8 mouse cellular contexts compared by ENCODE assay signal in the genomic region with DNA sequence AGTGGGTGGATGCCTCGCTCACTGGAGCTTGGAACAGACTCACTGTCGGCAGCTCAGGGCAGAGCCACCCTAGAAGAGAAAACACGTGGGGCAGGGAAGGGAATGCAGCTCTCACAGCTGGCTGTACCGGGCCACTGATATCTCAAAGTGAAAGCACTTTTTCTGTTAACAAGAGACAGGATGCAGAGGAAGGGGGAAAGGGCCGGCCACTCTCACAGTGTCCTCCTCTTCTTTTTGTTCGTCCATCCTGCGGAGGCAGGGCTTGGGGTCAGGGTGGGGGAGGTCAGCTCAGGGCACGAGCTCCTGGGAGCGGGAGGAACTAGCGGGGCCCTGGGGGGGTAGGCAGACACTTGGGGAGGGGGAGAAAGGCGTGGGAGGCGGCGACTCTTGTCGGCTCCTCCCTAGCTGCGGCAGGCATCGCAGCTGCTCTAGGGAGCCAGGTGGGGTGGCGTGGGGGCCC.
A peak's percentile ranks its signal among the peaks of the same experiment; 100 is the strongest.
DNase-seq lines count a peak whose midpoint lies in the region; ATAC-seq and TF ChIP-seq lines count a peak whose summit lies in the region.

No protein-coding gene starts in this region.

- DNase-seq in cerebellum, adult 2 months = no peak
- no peak for DNase-seq in cerebellum, postnatal 36 days
- DNase-seq in embryo, embryonic 9.5 days (ENCODE audit: extremely low spot score) = peak; percentile 38
- DNase-seq in heart, postnatal 36 days = peak; percentile 20
- peak; percentile 36 for DNase-seq in limb, embryonic 10.5 days (ENCODE audit: low spot score)
- DNase-seq in mesoderm, embryonic 11.5 days (ENCODE audit: low read depth, low spot score) = peak; percentile 13
- DNase-seq in frontal cortex, postnatal 14 days (ENCODE audit: low spot score in 2 of 2) = no peak

- intact Hi-C loops in heart, postnatal 36 days (cut with DNase I) = no loop called here

- no peak for TF ChIP-seq POLR2A in cerebellum, adult 2 months (IDR thresholded peaks at IDR 0.05; ENCODE audit: borderline replicate concordance, insufficient read depth, low read length)

- no peak overlapping the region for H3K27ac ChIP-seq in cerebellum, adult 2 months (ENCODE audit: insufficient read depth, low read length)
- H3K27ac ChIP-seq in limb, embryonic 10.5 days = peak overlapping the region; percentile 50; the same call in 1 of the 2 replicates
- H3K27ac ChIP-seq in stomach, embryonic 15.5 days = no peak overlapping the region

- H3K4me1 ChIP-seq in cerebellum, adult 2 months (ENCODE audit: control insufficient read depth, insufficient read depth, low read length) = peaks cover 3% of the 10 kb centered on the region
- peaks cover 5% of the 10 kb centered on the region; the same call in 1 of the 2 replicates for H3K4me1 ChIP-seq in limb, embryonic 10.5 days
- H3K4me1 ChIP-seq in stomach, embryonic 15.5 days = no peaks in the 10 kb centered on the region

- H3K27me3 ChIP-seq in cerebellum, adult 2 months (ENCODE audit: control insufficient read depth, insufficient read depth, low read length) = no peaks in the 10 kb centered on the region
- H3K27me3 ChIP-seq in limb, embryonic 10.5 days (ENCODE audit: low read depth, poor library complexity, severe bottlenecking) = no peaks in the 10 kb centered on the region
- no peaks in the 10 kb centered on the region for H3K27me3 ChIP-seq in stomach, embryonic 15.5 days (replicated peaks)

- ATAC-seq in stomach, embryonic 15.5 days (ENCODE audit: insufficient read depth, low FRiP score, low read depth) = peak; percentile 65; the same call in 1 of the 2 replicates

- no peak overlapping the region for H3K9ac ChIP-seq in stomach, embryonic 15.5 days

- 7% methylated on average over 17 of the region's 17 CpGs for WGBS in cerebellum, adult 2 months
- WGBS in limb, embryonic 10.5 days = 49% methylated on average over 17 of the region's 17 CpGs
- 33% methylated on average over 16 of the region's 17 CpGs for WGBS in stomach, embryonic 15.5 days

- H3K4me2 ChIP-seq in stomach, embryonic 15.5 days = peak overlapping the region; percentile 68

- peak overlapping the region; percentile 49 for H3K4me3 ChIP-seq in cerebellum, adult 2 months (replicated peaks; ENCODE audit: insufficient read depth, low read depth, low read length)
- H3K4me3 ChIP-seq in limb, embryonic 10.5 days = peak overlapping the region; percentile 42
- H3K4me3 ChIP-seq in stomach, embryonic 15.5 days (replicated peaks) = peak overlapping the region; percentile 45

- no peaks in the 10 kb centered on the region for H3K9me3 ChIP-seq in limb, embryonic 10.5 days (replicated peaks)
- no peaks in the 10 kb centered on the region for H3K9me3 ChIP-seq in stomach, embryonic 15.5 days

- TF ChIP-seq CTCF in cerebellum, adult 2 months (IDR thresholded peaks at IDR 0.05; ENCODE audit: borderline replicate concordance, insufficient read depth, low read depth, low read length) = no peak

- 0 out of 2 replicates have a peak, but pooled peaks cover 3% of the 10 kb centered on the region for H3K36me3 ChIP-seq in limb, embryonic 10.5 days
- no peaks in the 10 kb centered on the region for H3K36me3 ChIP-seq in stomach, embryonic 15.5 days

Comparison
In these comparisons a context has a peak if more than half of its experiments do, and no peak if none do; other contexts are left out.
1. DNase-seq: peak in embryo, embryonic 9.5 days (single experiment), heart, postnatal 36 days (2 of 2), limb, embryonic 10.5 days (single experiment) and mesoderm, embryonic 11.5 days (single experiment); none in cerebellum, adult 2 months (0 of 2), cerebellum, postnatal 36 days (0 of 2) and frontal cortex, postnatal 14 days (0 of 2).
2. Peak in every context shown above with its lines, with median percentiles within 50 percentile points of each other: H3K4me3 ChIP-seq.